Mouse (Mus musculus) heart, embryonic 11.5 days (tissue): ENCODE data around the gene Tex45. TPM values are rescaled to one million over a fixed set of nuclear protein-coding genes. Genes with fewer than 3 reads are reported as not detected.

Experiments
- ATAC-seq: fragments of 200-750 bp; cut with Nextera tagmentation; replicated peaks from 2 replicates; pipeline ENCODE4 v1.8.0; 2017; ENCODE audit warnings: moderate library complexity; ENCODE audit not compliant: insufficient number of reproducible peaks, low FRiP score, low TSS enrichment
- H3K27ac ChIP-seq: fragments of 300-500 bp; sonication (generic); 2 replicates; pipeline ENCODE4 v1.5.1; 2014; ENCODE audit warnings: mild to moderate bottlenecking, low read depth, low read length
- H3K27me3 ChIP-seq: fragments of 300-500 bp; sonication (generic); 2 replicates; pipeline ENCODE4 v1.6.1; 2014; ENCODE audit warnings: mild to moderate bottlenecking, low read length, mixed read lengths; ENCODE audit not compliant: control insufficient read depth, insufficient read depth
- H3K36me3 ChIP-seq: fragments of 300-500 bp; sonication (generic); 2 replicates; pipeline ENCODE4 v1.6.1; 2014; ENCODE audit warnings: mild to moderate bottlenecking, low read length, moderate library complexity, mixed read lengths; ENCODE audit not compliant: control insufficient read depth, insufficient read depth
- H3K4me1 ChIP-seq: fragments of 300-500 bp; sonication (generic); 2 replicates; pipeline ENCODE4 v1.6.1; 2014; ENCODE audit warnings: low read length; ENCODE audit not compliant: control insufficient read depth, insufficient read depth
- H3K4me2 ChIP-seq: fragments of 300-500 bp; sonication (generic); 2 replicates; pipeline ENCODE4 v1.6.1; 2014; ENCODE audit warnings: mild to moderate bottlenecking, moderate library complexity
- H3K4me3 ChIP-seq: fragments of 300-500 bp; sonication (generic); 2 replicates; pipeline ENCODE4 v1.5.1; 2014; ENCODE audit warnings: low read depth, low read length
- H3K9ac ChIP-seq: fragments of 300-500 bp; sonication (generic); 2 replicates; pipeline ENCODE4 v1.6.1; 2014; ENCODE audit warnings: mild to moderate bottlenecking, low read depth, low read length, moderate library complexity
- H3K9me3 ChIP-seq: fragments of 300-500 bp; sonication (generic); replicated peaks from 2 replicates; pipeline ENCODE4 v1.6.1; 2016; ENCODE audit warnings: low read length; ENCODE audit not compliant: control insufficient read depth
- WGBS: fragments of 180-500 bp; shearing (Covaris S2); extraction: QIAGEN DNeasy Blood & Tissue Kit; methylation state at CpG from one replicate; pipeline ENCODE4 v1.1.7; 2014; ENCODE audit not compliant: insufficient replicate concordance; 5-methylcytosine and 5-hydroxymethylcytosine counted together
- polyA plus RNA-seq: library from polyadenylated mRNA; unstranded; fragments of >200 nt; fragmentation: Nextera tagmentation; extraction: Ambion mirVana; gene quantifications from 2 replicates; pipeline ENCODE4 v1.2.1, GENCODE M21; 2014

Tex45 gene
- polyA plus RNA-seq, 1 experiment from 2014 or later: not detected

DNA sequence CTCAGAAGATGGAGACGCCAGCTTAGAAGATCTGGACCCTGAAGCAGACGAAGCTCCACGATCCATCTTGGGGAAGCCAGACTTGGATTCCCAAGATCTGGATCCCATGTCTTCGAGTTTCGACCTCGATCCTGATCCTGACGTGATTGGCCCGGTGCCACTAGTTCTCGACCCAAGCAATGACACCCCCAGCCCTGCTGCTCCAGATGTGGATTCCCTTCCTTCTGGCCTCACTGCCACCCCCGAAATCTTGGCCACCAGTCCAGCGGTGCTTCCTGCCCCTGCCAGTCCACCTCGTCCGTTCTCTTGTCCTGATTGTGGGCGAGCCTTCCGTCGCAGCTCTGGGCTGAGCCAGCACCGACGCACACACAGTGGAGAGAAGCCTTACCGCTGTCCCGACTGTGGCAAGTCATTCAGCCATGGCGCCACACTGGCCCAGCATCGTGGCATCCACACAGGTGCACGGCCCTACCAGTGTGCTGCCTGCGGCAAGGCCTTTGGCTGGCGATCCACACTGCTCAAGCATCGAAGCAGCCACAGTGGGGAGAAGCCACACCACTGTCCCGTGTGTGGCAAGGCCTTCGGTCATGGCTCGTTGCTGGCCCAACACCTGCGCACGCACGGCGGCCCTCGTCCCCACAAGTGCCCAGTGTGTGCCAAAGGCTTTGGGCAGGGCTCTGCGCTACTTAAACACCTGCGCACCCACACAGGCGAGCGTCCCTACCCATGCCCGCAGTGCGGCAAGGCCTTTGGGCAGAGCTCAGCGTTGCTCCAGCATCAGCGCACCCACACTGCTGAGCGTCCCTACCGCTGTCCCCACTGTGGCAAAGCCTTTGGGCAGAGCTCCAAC is 25.1 kb downstream of the Tex45 start:
- H3K27me3 ChIP-seq: no peaks in the 10 kb centered on the region
- H3K9ac ChIP-seq: no peak overlapping the region
- no peak overlapping the region for H3K27ac ChIP-seq
- H3K36me3 ChIP-seq: peaks cover 18% of the 10 kb centered on the region
- WGBS: 91% methylated on average over 44 of the region's 44 CpGs
- peaks cover 6% of the 10 kb centered on the region; the same call in 1 of the 2 replicates for H3K9me3 ChIP-seq
- no peak for ATAC-seq
- no peak overlapping the region for H3K4me2 ChIP-seq
- H3K4me3 ChIP-seq: no peak overlapping the region
- H3K4me1 ChIP-seq: peaks cover 6% of the 10 kb centered on the region; the same call in 1 of the 2 replicates

DNA sequence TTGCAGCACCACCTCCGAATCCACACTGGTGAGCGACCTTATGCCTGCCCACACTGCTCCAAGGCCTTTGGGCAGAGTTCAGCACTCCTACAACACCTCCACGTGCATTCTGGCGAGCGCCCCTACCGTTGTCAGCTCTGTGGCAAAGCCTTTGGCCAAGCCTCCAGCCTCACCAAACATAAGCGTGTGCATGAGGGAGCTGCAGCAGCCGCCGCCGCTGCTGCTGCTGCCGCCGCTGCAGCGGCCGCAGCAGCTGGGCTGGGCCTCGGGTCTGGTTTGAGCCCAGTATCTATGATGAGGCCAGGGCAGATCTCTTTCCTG is 25.7 kb downstream of the Tex45 start:
- H3K27ac ChIP-seq: no peak overlapping the region

GRCm38 (mm10) chr8:3498583-3498982 is 27.9 kb downstream of the Tex45 start:
- H3K4me2 ChIP-seq: no peak overlapping the region
- H3K4me1 ChIP-seq: peaks cover 15% of the 10 kb centered on the region; the same call in 1 of the 2 replicates
- H3K36me3 ChIP-seq: peaks cover 18% of the 10 kb centered on the region
- no peak for ATAC-seq
- H3K9ac ChIP-seq: no peak overlapping the region
- peaks cover 6% of the 10 kb centered on the region; the same call in 1 of the 2 replicates for H3K9me3 ChIP-seq
- no peaks in the 10 kb centered on the region for H3K27me3 ChIP-seq
- H3K4me3 ChIP-seq: no peak overlapping the region
- H3K27ac ChIP-seq: no peak overlapping the region
- 86% methylated on average over 3 of the region's 3 CpGs for WGBS

More for the DNA sequence above, 25.7 kb downstream of the Tex45 start:
- peaks cover 11% of the 10 kb centered on the region; the same call in 1 of the 2 replicates for H3K4me1 ChIP-seq
- H3K36me3 ChIP-seq: peaks cover 18% of the 10 kb centered on the region
- ATAC-seq: no peak
- H3K4me3 ChIP-seq: no peak overlapping the region
- H3K4me2 ChIP-seq: no peak overlapping the region
- peaks cover 6% of the 10 kb centered on the region; the same call in 1 of the 2 replicates for H3K9me3 ChIP-seq
- 84% methylated on average over 15 of the region's 15 CpGs for WGBS
- no peak overlapping the region for H3K9ac ChIP-seq
- no peaks in the 10 kb centered on the region for H3K27me3 ChIP-seq

DNA sequence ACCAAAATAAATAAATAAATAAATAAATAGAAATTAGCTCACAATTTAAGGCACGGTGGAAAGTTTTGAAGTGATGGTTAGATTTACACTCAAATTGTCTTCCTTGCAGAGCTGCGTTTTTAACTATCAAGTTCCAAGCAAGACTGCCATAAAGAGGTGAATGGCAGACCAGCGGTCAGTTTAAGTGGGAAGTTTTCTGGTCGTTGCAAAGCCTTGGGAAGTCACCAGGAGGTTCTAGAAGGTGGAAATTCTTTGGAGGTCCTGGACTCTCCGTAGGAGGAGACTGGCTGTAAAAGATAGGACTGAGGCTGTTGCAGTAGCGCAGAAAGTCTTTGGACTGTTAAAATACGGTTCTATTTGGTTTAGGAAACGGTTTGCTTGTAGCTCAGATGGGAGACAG is 29.1 kb downstream of the Tex45 start:
- H3K27me3 ChIP-seq: no peaks in the 10 kb centered on the region
- peaks cover 9% of the 10 kb centered on the region; the same call in 1 of the 2 replicates for H3K4me1 ChIP-seq
- H3K27ac ChIP-seq: peak overlapping the region; percentile 90
- peaks cover 18% of the 10 kb centered on the region for H3K36me3 ChIP-seq
- H3K4me3 ChIP-seq: peak overlapping the region; percentile 88
- peaks cover 6% of the 10 kb centered on the region; the same call in 1 of the 2 replicates for H3K9me3 ChIP-seq
- peak overlapping the region; percentile 88 for H3K4me2 ChIP-seq
- 9% methylated on average over 8 of the region's 8 CpGs for WGBS
- ATAC-seq: peak; percentile 6; the same call in 1 of the 2 replicates
- H3K9ac ChIP-seq: peak overlapping the region; percentile 89

DNA sequence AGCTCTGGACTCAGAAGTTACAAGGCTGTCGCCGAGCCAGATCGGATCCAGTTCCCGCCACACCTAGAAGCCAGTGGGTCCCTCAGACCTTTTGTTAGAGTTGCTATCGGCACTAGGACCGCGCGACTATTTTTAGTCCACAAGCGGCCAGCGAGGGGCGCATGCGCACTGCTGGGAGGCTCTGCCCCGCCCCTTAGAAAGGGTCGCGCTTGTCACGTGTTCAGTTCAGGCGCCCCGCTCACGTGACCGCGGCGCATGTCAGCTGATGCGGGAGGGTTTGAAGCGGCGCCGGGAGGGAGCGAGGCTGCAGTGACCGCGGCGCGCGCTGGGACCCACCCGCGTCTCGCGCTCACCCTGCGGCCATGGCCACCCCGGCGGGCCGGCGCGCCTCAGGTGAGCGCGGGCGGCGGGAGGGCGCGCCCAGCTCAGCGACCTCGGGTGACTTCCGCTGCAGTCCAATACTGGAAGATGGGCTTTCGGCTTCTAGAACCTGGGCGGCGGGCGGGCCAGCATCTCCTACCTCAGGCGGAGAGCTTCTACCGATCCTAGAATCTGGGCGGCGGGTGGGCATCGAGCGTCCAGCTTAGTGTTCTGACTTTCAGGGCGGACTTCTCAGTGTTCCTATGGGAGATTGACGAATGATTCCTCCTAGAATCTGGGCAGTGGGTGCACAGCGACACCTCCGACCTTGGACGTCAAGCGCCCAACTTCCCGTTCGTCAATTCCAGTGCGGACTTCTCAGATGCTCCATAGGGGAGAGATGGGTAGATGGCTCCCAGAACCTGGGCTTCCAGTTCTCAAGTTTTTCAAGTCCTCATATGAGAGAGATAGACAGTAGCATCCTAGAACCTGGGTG is 29.8 kb downstream of the Tex45 start, which contains the start of gene Mcoln1:
Gene Mcoln1, plus strand, starts transcription at position 223 of the 856 bp plus-strand sequence.
- H3K27ac ChIP-seq: peak within 1 kb of the TSS; percentile 90
- peak; percentile 89 for ATAC-seq
- peak within 1 kb of the TSS; percentile 88 for H3K4me2 ChIP-seq
- H3K36me3 ChIP-seq: peaks cover 16% of the 10 kb centered on the region
- under 1% methylated on average over 70 of the region's 70 CpGs for WGBS
- peaks cover 6% of the 10 kb centered on the region; the same call in 1 of the 2 replicates for H3K9me3 ChIP-seq
- peak within 1 kb of the TSS; percentile 88 for H3K4me3 ChIP-seq
- H3K9ac ChIP-seq: peak within 1 kb of the TSS; percentile 89
- no peaks in the 10 kb centered on the region for H3K27me3 ChIP-seq
- peaks cover 9% of the 10 kb centered on the region; the same call in 1 of the 2 replicates for H3K4me1 ChIP-seq

DNA sequence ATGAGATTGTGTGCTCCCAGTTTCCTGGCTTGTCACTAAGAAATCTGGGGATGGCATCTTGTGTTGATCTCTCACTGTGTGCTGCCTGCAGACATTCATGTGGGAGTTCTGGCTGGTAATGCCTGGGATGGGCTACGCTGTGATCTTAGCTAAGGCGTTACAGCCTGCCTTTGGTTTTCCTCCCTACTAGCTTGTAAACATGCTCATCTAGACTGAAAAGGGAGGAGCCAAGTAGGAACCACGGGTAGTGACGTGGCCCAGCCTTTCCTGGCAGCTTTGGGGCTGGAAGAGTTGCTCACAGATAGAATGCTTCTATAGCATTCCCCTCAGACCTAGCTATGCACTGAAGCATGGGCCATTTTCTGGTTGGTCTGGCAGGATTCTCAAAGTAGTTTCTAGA is 31.6 kb downstream of the Tex45 start:
- no peak overlapping the region for H3K4me3 ChIP-seq
- no peak for ATAC-seq
- H3K9me3 ChIP-seq: no peaks in the 10 kb centered on the region
- H3K27ac ChIP-seq: no peak overlapping the region
- peaks cover 9% of the 10 kb centered on the region; the same call in 1 of the 2 replicates for H3K4me1 ChIP-seq
- H3K9ac ChIP-seq: no peak overlapping the region
- H3K4me2 ChIP-seq: no peak overlapping the region
- WGBS: 78% methylated on average over 4 of the region's 4 CpGs
- no peaks in the 10 kb centered on the region for H3K27me3 ChIP-seq
- 0 out of 2 replicates have a peak, but pooled peaks cover 4% of the 10 kb centered on the region for H3K36me3 ChIP-seq

GRCm38 (mm10) chr8:3507979-3508754 is 37.5 kb downstream of the Tex45 start:
- ATAC-seq: no peak
- Histone ChIP-seq H3K4me1 (no peaks in the 10 kb centered on the region), H3K4me2 (no peak overlapping the region), H3K27me3 (no peaks in the 10 kb centered on the region), H3K9ac (no peak overlapping the region), H3K36me3 (peaks cover 22% of the 10 kb centered on the region), H3K9me3 (no peaks in the 10 kb centered on the region), H3K4me3 (no peak overlapping the region), H3K27ac (no peak overlapping the region)
- 86% methylated on average over 6 of the region's 6 CpGs for WGBS
